Mouse (Mus musculus) gastrocnemius, adult 8-10 months (tissue): ENCODE results near the gene Gss. TPM values are rescaled to one million over a fixed set of nuclear protein-coding genes. Genes with fewer than 3 reads are reported as not detected.
A peak's percentile ranks its signal among the peaks of the same experiment; 100 is the strongest.
"Not testable (repeated sequence)": the region's sequence is repeated elsewhere in the genome, so short reads cannot be mapped to it uniquely, and the experiment has no call there.

Experiments used
- DNase-seq, 2 experiments: peaks; one replicate each; pipeline ENCODE4 v3.0.0; 2022; ENCODE audit warnings: low spot score in 2 of 2
- total RNA-seq, 4 experiments: library from RNA; stranded (reverse); gene quantifications; 2 replicates each; pipeline ENCODE4 v1.2.4; 2022

Gene Gss
- total RNA-seq, 4 experiments from 2014 or later, result 5.2 to 6.2 (median 5.6) TPM

GRCm38 (mm10) chr2:155619817-155620216 is 27.2 kb upstream of the Gss start:
- DNase-seq, result peak; percentile 74 to 82

GRCm38 (mm10) chr2:155616971-155617370 is 24.4 kb upstream of the Gss start:
- DNase-seq, result no peak

- DNase-seq, result no peak
Observed at GRCm38 (mm10) chr2:155613953-155614352, 21.3 kb upstream of the Gss start.

- DNase-seq, result no peak
Observed at GRCm38 (mm10) chr2:155613326-155613755, 20.7 kb upstream of the Gss start.

- DNase-seq, result no peak
Observed at GRCm38 (mm10) chr2:155611834-155612550, 19.4 kb upstream of the Gss start.

GRCm38 (mm10) chr2:155610978-155611377 is 18.4 kb upstream of the Gss start, which contains the start of gene Myh7b:
TSS of gene Myh7b (plus strand) at chr2:155611212.
- no peak for DNase-seq

- DNase-seq, result no peak
Observed at GRCm38 (mm10) chr2:155606360-155606759, 13.8 kb upstream of the Gss start.

- DNase-seq, result not testable (repeated sequence)
Observed at GRCm38 (mm10) chr2:155605236-155605589, 12.6 kb upstream of the Gss start.

GRCm38 (mm10) chr2:155604560-155605235 is 12.1 kb upstream of the Gss start:
- DNase-seq, result no peak

- no peak for DNase-seq
Observed at GRCm38 (mm10) chr2:155603707-155604106, 11.1 kb upstream of the Gss start.

- DNase-seq, result no peak
Observed at GRCm38 (mm10) chr2:155595516-155595915, 2.9 kb upstream of the Gss start.

GRCm38 (mm10) chr2:155592854-155593283 is 259 bp upstream of the Gss start:
- DNase-seq, result no peak

GRCm38 (mm10) chr2:155591676-155592075 is 934 bp downstream of the Gss start:
- no peak for DNase-seq

- DNase-seq, result no peak
Observed at GRCm38 (mm10) chr2:155590876-155591275, 1.7 kb downstream of the Gss start.

- no peak for DNase-seq
Observed at GRCm38 (mm10) chr2:155589521-155589920, 3.1 kb downstream of the Gss start.

- no peak for DNase-seq
Observed at GRCm38 (mm10) chr2:155588136-155588535, 4.5 kb downstream of the Gss start.

- no peak for DNase-seq
Observed at GRCm38 (mm10) chr2:155585486-155585885, 7.1 kb downstream of the Gss start.

GRCm38 (mm10) chr2:155585082-155585481 is 7.5 kb downstream of the Gss start:
- no peak for DNase-seq

GRCm38 (mm10) chr2:155583927-155584530 is 8.6 kb downstream of the Gss start:
- peak; percentile 19 to 34 for DNase-seq

- DNase-seq, result no peak
Observed at GRCm38 (mm10) chr2:155582996-155583395, 9.6 kb downstream of the Gss start.

GRCm38 (mm10) chr2:155582384-155582995 is 10.1 kb downstream of the Gss start:
- DNase-seq, result no peak

- no peak for DNase-seq
Observed at GRCm38 (mm10) chr2:155580331-155580730, 12.3 kb downstream of the Gss start.
